Comparison of ENCODE assay signal across 26 mouse cellular contexts in genomic region chr16:76312887-76313420, GRCm38 (mm10).
DNase-seq lines count a peak whose midpoint lies in the region; ATAC-seq lines count a peak whose summit lies in the region.
"Had no signal": no experiment of that assay in that cellular context is flagged by ENCODE, and none has a peak within 500 bp of the region (broad histone marks: within the 10 kb centered on the region; RNA-seq: fewer than 3 reads in every experiment).

No protein-coding gene starts in this region.

- H3K27ac ChIP-seq in heart, embryonic 12.5 days (ENCODE audit: poor library complexity, severe bottlenecking) = peak overlapping the region; percentile 23; the same call in 1 of the 2 replicates
- peak overlapping the region; percentile 33; the same call in 1 of the 2 replicates for H3K27ac ChIP-seq in liver, embryonic 11.5 days (ENCODE audit: low read depth, low read length)
- H3K27ac ChIP-seq in liver, embryonic 13.5 days = peak overlapping the region; percentile 98
- H3K27ac ChIP-seq: embryonic facial prominence, embryonic 12.5 days; limb, embryonic 15.5 days; midbrain, embryonic 13.5 days; neural tube, embryonic 12.5 days; stomach, postnatal 0 days had no signal

- DNase-seq in heart, postnatal 10 days = no peak
- DNase-seq in liver, embryonic 11.5 days (ENCODE audit: low spot score) = no peak
- no peak for DNase-seq in liver
- DNase-seq in liver, embryonic 13.5 days = no peak
- no peak for DNase-seq in lung, postnatal 4 days
- DNase-seq in urinary bladder, postnatal 14 days (ENCODE audit: low spot score) = no peak
- DNase-seq: adrenal gland, adult 8-10 months; cerebellum, adult 11-12 months; cerebellum, postnatal 10 days; gastrocnemius, postnatal 36 days; heart, postnatal 36 days; kidney, adult 2 months; kidney, postnatal 10 days; left cerebral cortex, postnatal 4 days; right cerebral cortex, postnatal 14 days; thymus, adult 2 months; thymus, postnatal 4 days had no signal

- ATAC-seq in heart, embryonic 12.5 days (ENCODE audit: insufficient number of reproducible peaks, low FRiP score) = no peak; the same call in 1 of the 2 replicates
- ATAC-seq in liver, embryonic 11.5 days (replicated peaks; ENCODE audit: low FRiP score) = no peak; the same call in 1 of the 2 replicates
- no peak for ATAC-seq in liver, embryonic 13.5 days (ENCODE audit: low read depth)
- ATAC-seq: CD4-positive, CD25-positive, alpha-beta regulatory T cell, adult 4 months; lung, postnatal 0 days; midbrain, embryonic 13.5 days; Patski had no signal

- no peak overlapping the region for H3K4me3 ChIP-seq in heart, embryonic 12.5 days
- no peak overlapping the region for H3K4me3 ChIP-seq in liver, embryonic 11.5 days (ENCODE audit: low read depth, low read length)
- H3K4me3 ChIP-seq in liver, embryonic 13.5 days (replicated peaks) = no peak overlapping the region
- H3K4me3 ChIP-seq: embryonic facial prominence, embryonic 12.5 days; limb, embryonic 15.5 days; midbrain, embryonic 13.5 days; neural tube, embryonic 12.5 days had no signal

- peaks cover 20% of the 10 kb centered on the region for H3K4me1 ChIP-seq in heart, embryonic 12.5 days (replicated peaks)
- H3K4me1 ChIP-seq in liver, embryonic 11.5 days (replicated peaks; ENCODE audit: control insufficient read depth, insufficient read depth, low read length) = peaks cover 46% of the 10 kb centered on the region
- H3K4me1 ChIP-seq in liver, embryonic 13.5 days (replicated peaks) = peaks cover 74% of the 10 kb centered on the region
- H3K4me1 ChIP-seq: embryonic facial prominence, embryonic 12.5 days had no signal

- 53% methylated on average over 1 of the region's 1 CpGs for WGBS in heart, embryonic 12.5 days
- WGBS in liver, embryonic 11.5 days = 16% methylated on average over 1 of the region's 1 CpGs
- WGBS in liver, embryonic 13.5 days (ENCODE audit: insufficient replicate concordance) = 46% methylated on average over 1 of the region's 1 CpGs

- no peaks in the 10 kb centered on the region for H3K27me3 ChIP-seq in heart, embryonic 12.5 days (replicated peaks)
- no peaks in the 10 kb centered on the region for H3K27me3 ChIP-seq in liver, embryonic 11.5 days (replicated peaks; ENCODE audit: control insufficient read depth, insufficient read depth, low read length)
- no peaks in the 10 kb centered on the region for H3K27me3 ChIP-seq in liver, embryonic 13.5 days
- H3K27me3 ChIP-seq: embryonic facial prominence, embryonic 12.5 days; limb, embryonic 15.5 days; midbrain, embryonic 13.5 days; neural tube, embryonic 12.5 days; Patski had no signal

- H3K36me3 ChIP-seq in heart, embryonic 12.5 days = peaks cover 7% of the 10 kb centered on the region
- peaks cover 4% of the 10 kb centered on the region; the same call in 1 of the 2 replicates for H3K36me3 ChIP-seq in liver, embryonic 11.5 days (ENCODE audit: control insufficient read depth, insufficient read depth, low read length)
- H3K36me3 ChIP-seq in liver, embryonic 13.5 days = peaks cover 17% of the 10 kb centered on the region
- H3K36me3 ChIP-seq: midbrain, embryonic 13.5 days; neural tube, embryonic 12.5 days had no signal

- H3K4me2 ChIP-seq in heart, embryonic 12.5 days = no peak overlapping the region
- no peak overlapping the region for H3K4me2 ChIP-seq in liver, embryonic 11.5 days
- H3K4me2 ChIP-seq in liver, embryonic 13.5 days = peak overlapping the region; percentile 18; the same call in 1 of the 2 replicates
- H3K4me2 ChIP-seq: embryonic facial prominence, embryonic 12.5 days; limb, embryonic 15.5 days; midbrain, embryonic 13.5 days; neural tube, embryonic 12.5 days had no signal

- intact Hi-C loops in heart, postnatal 10 days (cut with DNase I) = no loop called here

- H3K9ac ChIP-seq in heart, embryonic 12.5 days = no peak overlapping the region
- peak overlapping the region; percentile 10; the same call in 1 of the 2 replicates for H3K9ac ChIP-seq in liver, embryonic 11.5 days (ENCODE audit: low read depth, low read length)
- peak overlapping the region; percentile 69 for H3K9ac ChIP-seq in liver, embryonic 13.5 days
- H3K9ac ChIP-seq: embryonic facial prominence, embryonic 12.5 days; limb, embryonic 15.5 days; midbrain, embryonic 13.5 days; neural tube, embryonic 12.5 days had no signal

- H3K9me3 ChIP-seq in heart, embryonic 12.5 days (replicated peaks) = no peaks in the 10 kb centered on the region
- no peaks in the 10 kb centered on the region for H3K9me3 ChIP-seq in liver, embryonic 11.5 days (ENCODE audit: control insufficient read depth, low read length)
- H3K9me3 ChIP-seq in liver, embryonic 13.5 days (replicated peaks) = no peaks in the 10 kb centered on the region
- H3K9me3 ChIP-seq: embryonic facial prominence, embryonic 12.5 days; limb, embryonic 15.5 days; midbrain, embryonic 13.5 days; neural tube, embryonic 12.5 days had no signal

Comparison
In these comparisons a context has a peak if more than half of its experiments do, and no peak if none do; other contexts are left out.
1. H3K27ac ChIP-seq: peak in every context shown above with its lines; median percentile 98 in liver, embryonic 13.5 days; 33 in liver, embryonic 11.5 days; 23 in heart, embryonic 12.5 days.